26 mouse cellular contexts compared by ENCODE assay signal in genomic region chr8:109941606-109942360, GRCm38 (mm10). TPM values are rescaled to one million over a fixed set of nuclear protein-coding genes. Genes with fewer than 3 reads are reported as not detected.
A peak's percentile ranks its signal among the peaks of the same experiment; 100 is the strongest.
DNase-seq lines count a peak whose midpoint lies in the region; ATAC-seq lines count a peak whose summit lies in the region.
"Had no signal": no experiment of that assay in that cellular context is flagged by ENCODE, and none has a peak within 500 bp of the region (broad histone marks: within the 10 kb centered on the region; RNA-seq: fewer than 3 reads in every experiment).

No protein-coding gene starts in this region.

- peaks cover 18% of the 10 kb centered on the region for H3K4me1 ChIP-seq in kidney, embryonic 16.5 days (ENCODE audit: insufficient read depth, low read length)
- H3K4me1 ChIP-seq in lung, embryonic 15.5 days = peaks cover 2% of the 10 kb centered on the region; the same call in 1 of the 2 replicates

- no peaks in the 10 kb centered on the region for H3K27me3 ChIP-seq in kidney, embryonic 16.5 days (ENCODE audit: insufficient read depth, low read length)
- H3K27me3 ChIP-seq in lung, embryonic 15.5 days = no peaks in the 10 kb centered on the region
- H3K27me3 ChIP-seq: hindbrain, embryonic 15.5 days; intestine, embryonic 15.5 days; midbrain, embryonic 15.5 days had no signal

- H3K4me2 ChIP-seq in kidney, embryonic 16.5 days (replicated peaks; ENCODE audit: low read depth, low read length) = no peak overlapping the region
- no peak overlapping the region for H3K4me2 ChIP-seq in lung, embryonic 15.5 days
- H3K4me2 ChIP-seq: hindbrain, embryonic 15.5 days; intestine, embryonic 15.5 days; liver, embryonic 11.5 days; midbrain, embryonic 15.5 days had no signal

- peaks cover 23% of the 10 kb centered on the region for H3K36me3 ChIP-seq in kidney, embryonic 16.5 days (ENCODE audit: insufficient read depth, low read length)
- peaks cover 25% of the 10 kb centered on the region for H3K36me3 ChIP-seq in lung, embryonic 15.5 days

- no peak overlapping the region for H3K27ac ChIP-seq in kidney, embryonic 16.5 days (ENCODE audit: low read length)
- peak overlapping the region; percentile 31; the same call in 1 of the 2 replicates for H3K27ac ChIP-seq in lung, embryonic 15.5 days
- H3K27ac ChIP-seq: hindbrain, embryonic 15.5 days; intestine, embryonic 15.5 days; layer of hippocampus, adult 2 months; midbrain, embryonic 15.5 days had no signal

- peak; percentile 20; the same call in 1 of the 2 replicates for ATAC-seq in kidney, embryonic 16.5 days (ENCODE audit: low FRiP score, low TSS enrichment)
- ATAC-seq in lung, embryonic 15.5 days (ENCODE audit: borderline replicate concordance, extremely low read depth, low FRiP score, low TSS enrichment) = no peak
- ATAC-seq: CD4-positive, CD25-positive, alpha-beta regulatory T cell, adult 4 months; forebrain, embryonic 14.5 days; intestine, embryonic 15.5 days; midbrain, embryonic 15.5 days had no signal

- H3K4me3 ChIP-seq in kidney, embryonic 16.5 days (ENCODE audit: low read length) = no peak overlapping the region
- no peak overlapping the region for H3K4me3 ChIP-seq in lung, embryonic 15.5 days
- H3K4me3 ChIP-seq: erythroblast, embryonic 14.5 days; hindbrain, embryonic 15.5 days; intestine, embryonic 15.5 days; layer of hippocampus, adult 2 months; megakaryocyte, embryonic 14.5 days; midbrain, embryonic 15.5 days had no signal

- no peaks in the 10 kb centered on the region for H3K9me3 ChIP-seq in kidney, embryonic 16.5 days (ENCODE audit: low read length)
- no peaks in the 10 kb centered on the region for H3K9me3 ChIP-seq in lung, embryonic 15.5 days
- H3K9me3 ChIP-seq: hindbrain, embryonic 15.5 days; intestine, embryonic 15.5 days; megakaryocyte, embryonic 14.5 days; midbrain, embryonic 15.5 days had no signal

- H3K9ac ChIP-seq in kidney, embryonic 16.5 days (replicated peaks; ENCODE audit: low read length) = no peak overlapping the region
- H3K9ac ChIP-seq in lung, embryonic 15.5 days = no peak overlapping the region
- H3K9ac ChIP-seq: hindbrain, embryonic 15.5 days; intestine, embryonic 15.5 days; midbrain, embryonic 15.5 days had no signal

- DNase-seq in kidney, adult 8-10 months = no peak
- DNase-seq in lung, postnatal 4 days = no peak
- DNase-seq in 3T3-L1 (ENCODE audit: low read depth, low spot score) (peak; percentile 58), 416B (ENCODE audit: low read depth) (peak; percentile 21)
- DNase-seq in ovary, postnatal 14 days (ENCODE audit: low spot score) = no peak
- no peak for DNase-seq in neural tube, embryonic 10.5 days (ENCODE audit: extremely low spot score, low spot score)
- DNase-seq: adrenal gland, postnatal 25 days; cerebellum, adult 11-12 months; gastrocnemius, postnatal 10 days; heart, adult 18-20 months; heart, postnatal 36 days; lung, adult 18-20 months; retina, postnatal 1 day had no signal

- WGBS in kidney, embryonic 16.5 days = 58% methylated on average over 2 of the region's 2 CpGs
- WGBS in lung, embryonic 15.5 days = 51% methylated on average over 2 of the region's 2 CpGs

RNA-seq across cellular contexts. Expression of gene Marveld3, which starts 20.2 kb away (rescaled TPM):
- polyA plus RNA-seq in kidney, embryonic 16.5 days (2015; fragmentation: Nextera tagmentation; extraction: Ambion mirVana) = 3.9 and 4.0 TPM in 2 replicates
- 9.5 and 10.5 TPM in 2 replicates for polyA plus RNA-seq in lung, embryonic 15.5 days (2015; fragmentation: Nextera tagmentation; extraction: Ambion mirVana)
- polyA plus RNA-seq: CD4-positive, CD25-positive, alpha-beta regulatory T cell, adult 4 months; erythroblast, embryonic 14.5 days had no signal

RNA-seq across cellular contexts. Expression of gene Tat, which starts 48.5 kb away (rescaled TPM):
- not detected in 2 replicates for polyA plus RNA-seq in kidney, embryonic 16.5 days (2015; fragmentation: Nextera tagmentation; extraction: Ambion mirVana)
- 0.09 TPM in 1 of 2 replicates, not detected in the other for polyA plus RNA-seq in lung, embryonic 15.5 days (2015; fragmentation: Nextera tagmentation; extraction: Ambion mirVana)
- polyA plus RNA-seq: CD4-positive, CD25-positive, alpha-beta regulatory T cell, adult 4 months; erythroblast, embryonic 14.5 days; forebrain, embryonic 14.5 days; heart, embryonic 14.5 days; hindbrain, embryonic 15.5 days; intestine, embryonic 15.5 days; limb, embryonic 11.5 days; midbrain, embryonic 15.5 days had no signal

Comparison
In these comparisons a context has a peak if more than half of its experiments do, and no peak if none do; other contexts are left out.
1. DNase-seq: peak in 3T3-L1 (single experiment) and 416B (single experiment); none in kidney, adult 8-10 months (0 of 2), lung, postnatal 4 days (0 of 2), ovary, postnatal 14 days (single experiment) and neural tube, embryonic 10.5 days (single experiment).